Mouse (Mus musculus) liver, adult (tissue): ENCODE results near the gene Dtd1.

ENCODE experiments used
- GATA4 ChIP-seq: IDR thresholded peaks from 2 replicates; pipeline ENCODE4 v1.6.1; 2014; ENCODE audit warnings: mild to moderate bottlenecking, low read length; ENCODE audit not compliant: insufficient replicate concordance

Dtd1 gene

GRCm38 (mm10) chr2:144677229-144677571, 77.5 kb downstream of the Dtd1 start:
- no peak for TF ChIP-seq GATA4

- TF ChIP-seq GATA4: no peak
These were observed 79.1 kb downstream of the Dtd1 start for GRCm38 (mm10) chr2:144678779-144679178.

- no peak for TF ChIP-seq GATA4
These were observed 79.7 kb downstream of the Dtd1 start for GRCm38 (mm10) chr2:144679394-144679793.

GRCm38 (mm10) chr2:144692219-144692732, 92.6 kb downstream of the Dtd1 start:
- no peak for TF ChIP-seq GATA4

- no peak for TF ChIP-seq GATA4
These were observed 93.1 kb downstream of the Dtd1 start for GRCm38 (mm10) chr2:144692777-144693176.

- no peak for TF ChIP-seq GATA4
These were observed 95.2 kb downstream of the Dtd1 start for GRCm38 (mm10) chr2:144694923-144695322.

- no peak for TF ChIP-seq GATA4
These were observed 98.3 kb downstream of the Dtd1 start for GRCm38 (mm10) chr2:144698046-144698445.

- TF ChIP-seq GATA4: no peak
These were observed 100.9 kb downstream of the Dtd1 start for GRCm38 (mm10) chr2:144700608-144701007.

- no peak for TF ChIP-seq GATA4
These were observed 101.9 kb downstream of the Dtd1 start for GRCm38 (mm10) chr2:144701415-144702149.

GRCm38 (mm10) chr2:144709285-144709684, 109.6 kb downstream of the Dtd1 start:
- no peak for TF ChIP-seq GATA4

- TF ChIP-seq GATA4: no peak
These were observed 110.0 kb downstream of the Dtd1 start for GRCm38 (mm10) chr2:144709704-144710103.

- TF ChIP-seq GATA4: no peak
These were observed 114.9 kb downstream of the Dtd1 start for GRCm38 (mm10) chr2:144714596-144714995.

GRCm38 (mm10) chr2:144715211-144715768, 115.6 kb downstream of the Dtd1 start:
- no peak for TF ChIP-seq GATA4

- TF ChIP-seq GATA4: no peak
These were observed 116.6 kb downstream of the Dtd1 start for GRCm38 (mm10) chr2:144716248-144716647.

- TF ChIP-seq GATA4: no peak
These were observed 118.6 kb downstream of the Dtd1 start for GRCm38 (mm10) chr2:144718273-144718672.

GRCm38 (mm10) chr2:144719294-144719693, 119.6 kb downstream of the Dtd1 start:
- no peak for TF ChIP-seq GATA4

- TF ChIP-seq GATA4: no peak
These were observed 120.0 kb downstream of the Dtd1 start for GRCm38 (mm10) chr2:144719718-144720117.

- TF ChIP-seq GATA4: no peak
These were observed 120.8 kb downstream of the Dtd1 start for GRCm38 (mm10) chr2:144720407-144720959.
